Mouse (Mus musculus) cerebellum, postnatal 25 days (tissue): Measurements from ENCODE around the gene Dnajb3.
"Not testable (repeated sequence)": the region's sequence is repeated elsewhere in the genome, so short reads cannot be mapped to it uniquely, and the experiment has no call there.

Experiments used
- DNase-seq, 2 experiments: peaks; one replicate each; pipeline ENCODE4 v3.0.0; 2021; ENCODE audit warnings: mixed read lengths in 2 of 2

Dnajb3 gene

DNA sequence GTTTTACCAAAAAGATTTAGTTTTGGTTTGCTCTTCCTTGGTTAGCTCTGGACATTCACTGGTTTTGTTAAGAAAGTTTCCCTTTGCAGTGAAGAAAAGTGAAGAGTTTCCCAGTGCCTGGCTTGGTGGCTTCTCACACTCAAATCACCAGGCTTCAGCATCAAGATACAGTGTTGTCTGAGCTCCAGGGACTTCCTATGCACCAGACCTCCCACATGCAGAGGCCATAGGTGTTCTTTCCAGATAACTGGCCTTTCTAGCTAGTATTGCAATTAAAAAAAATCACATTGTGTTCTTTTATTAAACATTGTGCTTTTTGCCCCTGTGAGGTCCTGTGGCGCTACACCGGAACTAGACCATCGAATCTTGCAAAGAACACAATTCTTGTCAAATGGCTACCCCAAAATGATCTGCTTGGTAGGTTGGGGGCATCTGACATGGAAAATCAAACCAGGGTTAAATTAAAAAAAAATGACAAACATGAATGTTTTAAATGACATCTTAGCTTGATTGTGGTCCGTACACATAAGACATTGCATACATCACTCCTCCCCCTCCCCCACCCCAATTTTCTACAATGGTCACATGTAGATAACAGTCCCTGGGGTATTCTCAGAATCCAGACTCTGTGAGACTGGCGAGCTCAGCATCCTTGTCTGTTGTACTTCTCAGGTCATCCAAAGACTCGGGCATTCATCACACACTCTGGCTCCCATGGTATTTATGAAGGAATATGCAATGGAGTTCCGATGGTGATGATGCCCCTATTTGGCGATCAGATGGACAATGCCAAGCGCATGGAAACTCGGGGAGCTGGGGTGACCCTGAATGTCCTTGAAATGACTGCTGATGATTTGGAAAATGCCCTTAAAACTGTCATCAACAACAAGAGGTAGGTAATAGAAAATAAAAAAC is 10.1 kb upstream of the Dnajb3 start:
- DNase-seq: no peak

GRCm38 (mm10) chr1:88214462-88214952 is 8.9 kb upstream of the Dnajb3 start:
- DNase-seq: no peak

- no peak for DNase-seq
Observed at GRCm38 (mm10) chr1:88213766-88214461, 8.3 kb upstream of the Dnajb3 start.

DNA sequence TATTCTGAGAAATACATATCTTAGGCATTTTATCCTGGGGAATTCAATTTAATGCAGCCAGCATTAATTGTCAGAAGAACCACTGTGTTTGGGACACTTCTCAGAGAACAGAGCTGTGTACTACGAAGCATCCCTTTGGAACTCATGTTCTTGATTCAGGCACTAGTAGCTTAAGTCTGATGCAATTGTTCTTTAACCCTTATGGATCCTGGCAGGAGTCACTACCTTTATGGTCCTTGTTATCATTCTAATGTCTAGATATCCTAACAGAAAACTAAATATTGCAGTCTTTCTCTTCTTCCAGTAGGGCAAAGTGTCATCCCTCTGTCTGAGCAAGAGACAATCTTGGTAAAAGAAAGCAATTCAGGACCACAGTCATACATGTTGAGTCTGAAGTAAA is 7.5 kb upstream of the Dnajb3 start:
- DNase-seq: no peak

DNA sequence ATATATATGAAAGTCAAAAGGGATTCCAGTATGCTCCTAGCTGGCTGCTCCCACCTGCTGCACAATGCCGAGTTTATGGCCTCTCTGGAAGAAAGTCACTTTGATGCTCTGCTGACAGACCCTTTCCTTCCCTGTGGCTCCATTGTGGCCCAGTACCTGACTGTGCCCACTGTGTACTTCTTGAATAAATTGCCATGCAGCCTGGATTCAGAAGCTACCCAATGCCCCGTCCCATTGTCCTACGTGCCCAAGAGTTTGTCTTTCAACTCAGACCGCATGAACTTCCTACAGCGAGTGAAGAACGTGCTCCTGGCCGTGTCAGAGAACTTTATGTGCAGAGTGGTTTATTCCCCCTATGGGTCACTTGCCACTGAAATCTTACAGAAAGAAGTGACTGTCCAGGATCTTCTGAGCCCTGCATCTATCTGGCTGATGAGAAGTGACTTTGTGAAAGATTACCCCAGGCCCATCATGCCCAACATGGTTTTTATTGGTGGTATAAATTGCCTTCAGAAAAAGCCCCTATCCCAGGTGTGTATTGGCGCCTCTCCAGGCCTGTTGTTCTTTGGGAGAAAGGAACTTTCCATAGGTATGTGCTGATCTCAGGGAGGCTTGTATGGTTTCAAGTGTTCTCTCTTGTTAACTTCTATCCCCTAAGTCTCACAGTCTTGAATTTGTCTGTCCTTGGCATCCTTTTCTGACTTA is 6.9 kb upstream of the Dnajb3 start:
- DNase-seq: no peak

DNA sequence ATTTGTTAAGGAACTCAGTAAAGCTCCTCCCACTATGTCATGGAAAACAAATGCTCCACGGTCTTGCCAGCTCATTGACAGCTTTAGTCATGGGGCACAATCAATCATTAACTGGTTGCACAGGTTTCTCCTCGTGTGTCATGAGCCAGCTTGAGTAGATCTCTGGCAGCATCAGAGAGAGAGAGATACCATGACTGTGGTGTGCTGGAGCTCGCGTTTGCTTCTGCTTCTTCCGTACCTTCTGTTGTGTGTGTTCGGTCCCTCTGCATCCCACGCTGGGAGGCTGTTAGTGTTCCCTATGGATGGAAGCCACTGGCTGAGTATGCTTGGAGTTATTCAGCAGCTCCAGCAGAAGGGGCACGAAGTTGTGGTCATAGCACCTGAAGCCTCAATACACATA is 6.2 kb upstream of the Dnajb3 start, which contains the start of gene Ugt1a1:
Gene Ugt1a1 (plus strand): TSS at position 148 of the 400 bp plus-strand sequence.
- no peak for DNase-seq

DNA sequence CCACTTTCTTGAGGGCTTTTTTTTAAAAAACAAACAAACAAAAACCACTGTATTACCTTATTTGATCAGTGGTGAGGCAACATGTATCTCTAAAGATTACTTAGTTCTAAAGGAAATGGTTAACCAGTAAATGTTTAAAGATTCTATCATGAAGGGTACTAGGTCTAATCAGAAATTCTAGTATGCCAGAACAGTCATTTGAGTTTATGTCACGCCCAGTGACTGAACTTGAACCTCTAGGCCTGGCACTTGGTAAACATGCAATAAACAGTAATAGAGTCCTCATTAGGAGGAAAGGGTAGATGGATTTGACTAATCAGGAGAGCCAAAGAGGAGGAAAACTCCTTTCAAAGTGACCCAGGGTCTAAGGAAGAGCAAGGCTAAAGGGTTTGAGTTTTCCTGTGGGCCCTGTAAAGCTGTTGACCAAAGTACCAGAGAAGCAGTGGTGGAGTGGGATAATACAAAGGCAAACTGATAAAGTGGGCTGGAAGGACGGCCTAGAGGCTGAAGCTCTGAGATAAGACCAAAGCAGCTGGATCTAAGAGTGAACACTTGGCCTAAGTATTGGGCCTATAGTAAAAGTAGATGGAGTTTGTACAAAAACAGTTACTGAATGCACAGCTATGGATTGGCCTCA is 1.4 kb upstream of the Dnajb3 start:
- DNase-seq: no peak

DNA sequence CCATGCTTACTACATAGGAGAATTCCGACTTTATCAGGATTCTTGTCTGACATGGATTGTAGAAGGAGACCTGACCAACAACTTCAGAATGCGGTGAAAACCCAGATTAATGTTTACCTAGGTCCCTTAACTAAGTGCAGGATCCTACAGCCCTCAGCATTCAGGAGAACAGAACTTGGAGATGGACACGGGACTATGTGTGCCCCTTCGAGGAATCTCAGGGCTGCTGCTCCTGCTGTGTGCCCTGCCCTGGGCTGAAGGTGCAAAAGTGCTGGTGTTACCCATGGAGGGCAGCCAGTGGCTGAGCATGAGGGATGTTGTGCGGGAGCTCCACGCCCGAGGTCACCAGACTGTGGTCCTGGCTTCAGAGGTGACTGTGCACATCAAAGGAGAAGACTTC is 5.1 kb downstream of the Dnajb3 start, which contains the start of gene Ugt1a2:
Gene Ugt1a2 (plus strand): TSS at position 146 of the 400 bp plus-strand sequence.
- no peak for DNase-seq

DNA sequence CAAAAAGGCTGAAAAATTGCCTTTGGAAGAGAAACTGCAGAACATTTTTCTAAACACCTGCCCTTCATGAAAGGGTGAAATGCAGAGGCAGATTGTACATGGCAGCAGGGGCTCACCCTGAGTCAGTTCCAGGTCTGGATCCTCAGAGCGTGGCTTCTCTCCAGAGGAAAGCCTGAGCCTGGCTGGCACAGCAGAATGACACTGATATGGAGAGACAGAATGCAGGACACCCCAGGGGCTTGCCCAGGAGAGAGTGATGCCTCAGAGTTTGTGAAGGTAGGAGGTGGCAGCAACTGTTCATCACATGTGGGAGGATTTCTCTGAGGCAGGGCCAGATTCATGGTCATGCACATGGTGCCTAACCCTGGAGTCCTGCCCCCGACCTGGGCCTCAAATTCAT is 5.6 kb downstream of the Dnajb3 start:
- DNase-seq: peak; percentile 64 to 65

DNA sequence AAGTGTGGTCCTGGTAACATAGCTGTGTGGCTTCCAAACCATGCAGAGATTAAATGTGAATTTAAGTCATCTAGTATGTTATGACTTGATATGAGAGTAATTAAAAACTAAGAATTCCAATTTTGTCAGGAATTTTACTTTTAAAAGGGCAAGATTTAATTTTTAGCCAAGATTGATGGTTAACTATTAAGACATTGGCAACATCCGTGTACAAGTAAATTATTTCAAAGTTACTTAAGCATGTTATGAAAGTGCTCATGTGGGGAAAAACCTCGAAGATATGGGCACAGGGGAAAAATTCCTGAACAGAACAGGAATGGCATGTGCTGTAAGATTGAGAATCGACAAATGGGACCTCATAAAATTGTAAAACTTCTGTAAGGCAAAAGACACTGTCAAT is 8.1 kb downstream of the Dnajb3 start:
- no peak for DNase-seq

- DNase-seq: no peak
Observed at GRCm38 (mm10) chr1:88195687-88196086, 9.9 kb downstream of the Dnajb3 start.

DNA sequence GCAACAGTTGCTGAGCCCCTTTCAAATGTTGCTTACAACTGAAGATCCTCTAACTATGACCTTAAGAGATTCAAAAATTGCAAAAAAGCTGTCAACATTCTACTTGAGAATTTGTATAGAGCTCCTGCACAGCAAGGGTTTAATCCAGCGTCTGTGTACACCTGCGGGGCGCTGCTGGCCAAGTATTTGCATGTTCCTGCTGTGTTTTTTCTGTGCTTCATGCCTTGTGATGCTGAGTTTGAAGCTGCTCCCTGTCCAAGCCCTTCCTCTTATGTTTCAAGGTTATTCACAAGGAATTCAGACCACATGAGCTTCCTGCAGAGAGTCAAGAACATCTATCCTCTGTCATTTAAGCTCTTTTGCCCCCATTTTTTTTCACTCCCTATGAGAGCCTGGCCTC is 13.4 kb downstream of the Dnajb3 start:
- DNase-seq: no peak

DNA sequence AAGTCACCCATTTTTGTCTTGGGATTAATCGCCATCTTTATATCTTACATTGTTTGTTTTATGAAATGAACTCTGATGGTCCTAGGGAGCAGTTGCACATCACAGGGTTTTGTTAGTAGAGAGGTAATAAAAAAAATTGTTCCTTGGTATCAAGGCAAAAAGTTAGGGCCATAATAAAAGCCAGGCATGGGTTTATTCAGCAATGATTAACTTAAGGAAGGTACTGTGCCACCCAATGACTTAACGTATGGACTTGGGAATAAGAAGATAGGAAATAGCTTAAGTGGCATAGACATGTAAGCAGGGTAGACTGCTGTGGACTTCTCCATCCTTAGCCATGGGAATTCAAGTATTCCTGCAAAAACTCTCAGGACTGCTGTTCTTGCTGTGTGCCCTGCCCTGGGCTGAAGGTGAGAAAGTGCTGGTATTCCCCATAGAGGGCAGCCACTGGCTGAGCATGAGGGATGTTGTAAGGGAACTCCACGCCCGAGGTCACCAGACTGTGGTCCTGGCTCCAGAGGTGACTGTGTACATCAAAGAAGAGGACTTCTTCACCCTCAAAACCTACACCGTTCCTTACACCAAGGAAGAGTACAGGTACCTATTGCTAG is 19.2 kb downstream of the Dnajb3 start:
- no peak for DNase-seq

GRCm38 (mm10) chr1:88179657-88180056 is 25.9 kb downstream of the Dnajb3 start:
- no peak for DNase-seq

- DNase-seq: not testable (repeated sequence)
Observed at GRCm38 (mm10) chr1:88172190-88172589, 33.4 kb downstream of the Dnajb3 start.

GRCm38 (mm10) chr1:88165711-88166110 is 39.9 kb downstream of the Dnajb3 start, which contains the start of gene Ugt1a5:
Gene Ugt1a5, plus strand, starts transcription at chr1:88166012.
- no peak for DNase-seq

DNA sequence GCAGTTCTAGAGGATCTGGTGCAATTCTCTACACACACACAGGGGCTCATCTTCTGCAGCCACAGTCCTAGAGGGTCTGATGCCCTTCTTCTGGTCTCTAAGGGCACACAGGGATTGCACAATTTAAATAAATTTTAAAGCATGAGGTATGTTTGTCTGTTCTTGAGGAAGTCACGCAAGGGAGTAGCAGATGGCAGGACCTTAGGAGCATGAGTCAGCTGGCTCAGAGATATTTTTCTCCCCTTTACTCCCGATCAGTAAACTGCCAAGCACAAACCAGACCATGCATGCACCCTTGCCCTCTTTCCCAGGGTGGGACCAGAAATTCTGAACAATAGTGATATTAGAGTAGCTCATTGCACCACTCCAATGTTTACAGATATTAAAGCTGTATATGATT is 47.2 kb downstream of the Dnajb3 start:
- peak; percentile 35 to 37 for DNase-seq
